Comparison of ENCODE assay signal across 26 mouse cellular contexts in genomic region chr3:131255399-131255981, GRCm38 (mm10). TPM values are rescaled to one million over a fixed set of nuclear protein-coding genes. Genes with fewer than 3 reads are reported as not detected.
A peak's percentile ranks its signal among the peaks of the same experiment; 100 is the strongest.
DNase-seq lines count a peak whose midpoint lies in the region; ATAC-seq lines count a peak whose summit lies in the region.
"Had no signal": no experiment of that assay in that cellular context is flagged by ENCODE, and none has a peak within 500 bp of the region (broad histone marks: within the 10 kb centered on the region; RNA-seq: fewer than 3 reads in every experiment).

No protein-coding gene starts in this region.

- H3K27ac ChIP-seq in intestine, embryonic 15.5 days: no peak overlapping the region
- H3K27ac ChIP-seq: embryonic facial prominence, embryonic 10.5 days; embryonic facial prominence, embryonic 13.5 days; forebrain, embryonic 12.5 days; forebrain, embryonic 15.5 days; heart, adult 2 months; hindbrain, embryonic 12.5 days; hindbrain, embryonic 15.5 days had no signal

- no peaks in the 10 kb centered on the region for H3K9me3 ChIP-seq in intestine, embryonic 15.5 days
- H3K9me3 ChIP-seq: embryonic facial prominence, embryonic 10.5 days; forebrain, embryonic 12.5 days; forebrain, embryonic 15.5 days; hindbrain, embryonic 12.5 days; hindbrain, embryonic 15.5 days had no signal

- peak; percentile 65 for ATAC-seq in intestine, embryonic 15.5 days
- ATAC-seq in megakaryocyte progenitor cell, adult 5-6 weeks (replicated peaks; ENCODE audit: poor library complexity): 0 out of 2 replicates have a peak, but pooled peaks have one; percentile 20
- ATAC-seq: forebrain, embryonic 15.5 days; Patski had no signal

- H3K27me3 ChIP-seq in intestine, embryonic 15.5 days (replicated peaks): no peaks in the 10 kb centered on the region
- H3K27me3 ChIP-seq: CH12.LX; embryonic facial prominence, embryonic 13.5 days; forebrain, embryonic 12.5 days; forebrain, embryonic 15.5 days; hindbrain, embryonic 12.5 days; hindbrain, embryonic 15.5 days; Patski had no signal

- H3K9ac ChIP-seq in intestine, embryonic 15.5 days: no peak overlapping the region
- H3K9ac ChIP-seq: embryonic facial prominence, embryonic 13.5 days; forebrain, embryonic 12.5 days; forebrain, embryonic 15.5 days; hindbrain, embryonic 12.5 days; hindbrain, embryonic 15.5 days had no signal

- H3K4me2 ChIP-seq in intestine, embryonic 15.5 days (replicated peaks): no peak overlapping the region
- H3K4me2 ChIP-seq: embryonic facial prominence, embryonic 13.5 days; forebrain, embryonic 12.5 days; forebrain, embryonic 15.5 days; heart, embryonic 11.5 days; hindbrain, embryonic 12.5 days; hindbrain, embryonic 15.5 days had no signal

- H3K4me1 ChIP-seq in intestine, embryonic 15.5 days (replicated peaks): 0 out of 2 replicates have a peak, but pooled peaks cover under 1% of the 10 kb centered on the region
- H3K4me1 ChIP-seq: embryonic facial prominence, embryonic 10.5 days; embryonic facial prominence, embryonic 13.5 days; forebrain, embryonic 12.5 days; forebrain, embryonic 15.5 days; hindbrain, embryonic 12.5 days; hindbrain, embryonic 15.5 days had no signal

- no peak overlapping the region for H3K4me3 ChIP-seq in intestine, embryonic 15.5 days (replicated peaks)
- H3K4me3 ChIP-seq: embryonic facial prominence, embryonic 10.5 days; embryonic facial prominence, embryonic 13.5 days; erythroblast, embryonic 14.5 days; forebrain, embryonic 12.5 days; forebrain, embryonic 15.5 days; heart, adult 2 months; hindbrain, embryonic 12.5 days; hindbrain, embryonic 15.5 days had no signal

- peaks cover 8% of the 10 kb centered on the region; the same call in 1 of the 2 replicates for H3K36me3 ChIP-seq in intestine, embryonic 15.5 days
- H3K36me3 ChIP-seq: forebrain, embryonic 12.5 days; forebrain, embryonic 15.5 days; hindbrain, embryonic 12.5 days; hindbrain, embryonic 15.5 days had no signal

- 83% methylated on average over 3 of the region's 3 CpGs for WGBS in intestine, embryonic 15.5 days

- peak; percentile 40 to 62 for DNase-seq in adrenal gland, adult (ENCODE audit: inconsistent age in 2 of 2, low spot score in 1 of 2)
- DNase-seq in adrenal gland, postnatal 25 days: no peak
- DNase-seq in heart, adult 11 months: peak; percentile 74
- no peak for DNase-seq in heart, adult 8-10 months (ENCODE audit: low spot score)
- DNase-seq in right cerebral cortex, postnatal 4 days: no peak
- no peak for DNase-seq in urinary bladder, postnatal 10 days (ENCODE audit: low spot score)
- DNase-seq: B cell, adult 2 months; cerebellum, adult 11 months; cerebellum, adult 8-10 months; cerebellum, postnatal 10 days; cerebellum, postnatal 36 days; embryo, embryonic 11 days; gastrocnemius, postnatal 25 days; heart, adult 2 months had no signal

RNA-seq across cellular contexts. Expression of gene Hadh, which starts 16.4 kb away (rescaled TPM):
- 400 and 413 TPM in 2 replicates for total RNA-seq in adrenal gland, postnatal 25 days (2021)
- total RNA-seq in heart, adult 8-10 months (2022): 100 to 1,000 TPM; 729 to 925 (median 854) TPM
- 265 and 272 TPM in 2 replicates for polyA plus RNA-seq in intestine, embryonic 15.5 days (2015; fragmentation: Nextera tagmentation; extraction: Ambion mirVana)
- 65.5 and 76.6 TPM in 2 replicates for total RNA-seq in megakaryocyte progenitor cell, adult 5-6 weeks (2015)
- total RNA-seq in megakaryocyte progenitor cell, adult 5-6 weeks (2017): 59.2 and 61.1 TPM in 2 replicates

RNA-seq across cellular contexts. Expression of gene Cyp2u1, which starts 47.5 kb away (rescaled TPM):
- total RNA-seq in adrenal gland, postnatal 25 days (2021): 20.8 and 24.4 TPM in 2 replicates
- total RNA-seq in heart, adult 8-10 months (2022): 10 to 100 TPM; 33.6 to 39.7 (median 37.5) TPM
- 6.4 and 7.7 TPM in 2 replicates for polyA plus RNA-seq in intestine, embryonic 15.5 days (2015; fragmentation: Nextera tagmentation; extraction: Ambion mirVana)
- 0.86 and 1.1 TPM in 2 replicates for total RNA-seq in megakaryocyte progenitor cell, adult 5-6 weeks (2015)
- 0.81 and 0.92 TPM in 2 replicates for total RNA-seq in megakaryocyte progenitor cell, adult 5-6 weeks (2017)
- polyA plus RNA-seq: erythroblast, embryonic 14.5 days had no signal

Comparison
In these comparisons a context has a peak if more than half of its experiments do, and no peak if none do; other contexts are left out.
1. DNase-seq: peak in adrenal gland, adult (2 of 2) and heart, adult 11 months (single experiment); none in adrenal gland, postnatal 25 days (single experiment), heart, adult 8-10 months (single experiment), right cerebral cortex, postnatal 4 days (single experiment) and urinary bladder, postnatal 10 days (single experiment).
2. RNA of gene Cyp2u1, which starts 47.5 kb away (total RNA-seq): 33.6 to 39.7 TPM in heart, adult 8-10 months and 20.8 to 24.4 TPM in adrenal gland, postnatal 25 days; 0.81 to 1.1 TPM in megakaryocyte progenitor cell, adult 5-6 weeks; every median in the first group is over 10 times any median in the second.